Mouse (Mus musculus) urinary bladder, adult 18-20 months (tissue): Measurements from ENCODE around the gene Gm28044.
"Not testable (repeated sequence)": the region's sequence is repeated elsewhere in the genome, so short reads cannot be mapped to it uniquely, and the experiment has no call there.

Experiments
- DNase-seq, 2 experiments: peaks; one replicate each; pipeline ENCODE4 v3.0.0; 2022; ENCODE audit warnings: low spot score in 2 of 2, mixed read lengths in 2 of 2

The Gm28044 gene

GRCm38 (mm10) chr13:67360131-67360744, at the start of gene Gm28044, which contains the start of gene Zfp953:
Gene Gm28044, minus strand, starts transcription at chr13:67360536.
Gene Zfp953, minus strand, starts transcription at chr13:67360605.
- DNase-seq = peak; percentile 89 to 93

- DNase-seq = peak; percentile 60 to 63
These were observed 39.0 kb upstream of the Gm28044 start, which contains the start of gene Zfp429 for GRCm38 (mm10) chr13:67399183-67399903. Gene Zfp429, minus strand, starts transcription at chr13:67399819.

GRCm38 (mm10) chr13:67376255-67376654, 15.9 kb upstream of the Gm28044 start:
- not testable (repeated sequence) for DNase-seq

GRCm38 (mm10) chr13:67375050-67375911, 14.9 kb upstream of the Gm28044 start, which contains the start of the genes Gm28041 and Zfp456:
Gene Gm28041, minus strand, starts transcription at chr13:67375733.
Gene Zfp456, minus strand, starts transcription at chr13:67375810.
- peak; percentile 61 to 64 for DNase-seq

- no peak for DNase-seq
These were observed 8.5 kb downstream of the Gm28044 start for GRCm38 (mm10) chr13:67351854-67352253.

GRCm38 (mm10) chr13:67343422-67343821, 16.9 kb downstream of the Gm28044 start:
- no peak for DNase-seq

GRCm38 (mm10) chr13:67332877-67333276, 27.5 kb downstream of the Gm28044 start:
- no peak for DNase-seq

GRCm38 (mm10) chr13:67332019-67332724, 28.2 kb downstream of the Gm28044 start, which contains the start of gene Zfp595:
Gene Zfp595, minus strand, starts transcription at chr13:67332570.
- peak; percentile 66 to 80 for DNase-seq

GRCm38 (mm10) chr13:67306718-67307117, 53.6 kb downstream of the Gm28044 start:
- DNase-seq = no peak

- DNase-seq = peak; percentile 81
These were observed 54.3 kb downstream of the Gm28044 start, which contains the start of gene Zfp457 for GRCm38 (mm10) chr13:67305822-67306672. Gene Zfp457, minus strand, starts transcription at chr13:67306485.

GRCm38 (mm10) chr13:67278314-67278713, 82.0 kb downstream of the Gm28044 start, which contains the start of gene Zfp458:
Gene Zfp458, minus strand, starts transcription at chr13:67278466.
- DNase-seq = no peak

- not testable (repeated sequence) for DNase-seq
These were observed 90.8 kb downstream of the Gm28044 start for GRCm38 (mm10) chr13:67269383-67270065.

GRCm38 (mm10) chr13:67268568-67269369, 91.6 kb downstream of the Gm28044 start:
- DNase-seq = peak; percentile 63 to 72
